Mouse (Mus musculus) lung, embryonic 14.5 days (tissue): Measurements from ENCODE around the gene Ndrg3. TPM values are rescaled to one million over a fixed set of nuclear protein-coding genes. Genes with fewer than 3 reads are reported as not detected.

Source experiments
- ATAC-seq: fragments of 200-750 bp; cut with Nextera tagmentation; 2 replicates; pipeline ENCODE4 v1.8.0; 2017; ENCODE audit warnings: mild to moderate bottlenecking, moderate TSS enrichment, moderate library complexity; ENCODE audit not compliant: insufficient read depth
- DNase-seq: peaks from one replicate; pipeline ENCODE4 v3.0.0-alpha.2; 2015
- H3K27ac ChIP-seq: fragments of 300-500 bp; sonication (generic); 2 replicates; pipeline ENCODE4 v1.5.1; 2014; ENCODE audit warnings: low read depth, mild to moderate bottlenecking, moderate library complexity
- H3K27me3 ChIP-seq: fragments of 300-500 bp; sonication (generic); 2 replicates; pipeline ENCODE4 v1.6.1; 2014; ENCODE audit warnings: low read length, control low read depth; ENCODE audit not compliant: insufficient read depth
- H3K36me3 ChIP-seq: fragments of 300-500 bp; sonication (generic); 2 replicates; pipeline ENCODE4 v1.6.1; 2014; ENCODE audit warnings: control low read depth; ENCODE audit not compliant: insufficient read depth
- H3K4me1 ChIP-seq: fragments of 300-500 bp; sonication (generic); 2 replicates; pipeline ENCODE4 v1.6.1; 2014; ENCODE audit warnings: antibody characterized with exemption, control low read depth; ENCODE audit not compliant: insufficient read depth
- H3K4me2 ChIP-seq: fragments of 300-500 bp; sonication (generic); 2 replicates; pipeline ENCODE4 v1.6.1; 2014; ENCODE audit warnings: mild to moderate bottlenecking
- H3K4me3 ChIP-seq: fragments of 300-500 bp; sonication (generic); 2 replicates; pipeline ENCODE4 v1.5.1; 2014; ENCODE audit warnings: low read depth, low read length
- H3K9ac ChIP-seq: fragments of 300-500 bp; sonication (generic); 2 replicates; pipeline ENCODE4 v1.6.1; 2014
- H3K9me3 ChIP-seq: fragments of 300-500 bp; sonication (generic); 2 replicates; pipeline ENCODE4 v1.6.1; 2016; ENCODE audit warnings: low read depth, low read length, control low read depth
- CTCF ChIP-seq: IDR thresholded peaks from 2 replicates; pipeline ENCODE4 v1.5.1; 2016; ENCODE audit warnings: antibody characterized with exemption, low read depth
- WGBS: fragments of 180-500 bp; shearing (Covaris S2); extraction: QIAGEN DNeasy Blood & Tissue Kit; methylation state at CpG from one replicate; pipeline ENCODE4 v1.1.7; 2014; 5-methylcytosine and 5-hydroxymethylcytosine counted together
- polyA plus RNA-seq: library from polyadenylated mRNA; unstranded; fragments of >200 nt; fragmentation: Nextera tagmentation; extraction: Ambion mirVana; gene quantifications from 2 replicates; pipeline ENCODE4 v1.2.1, GENCODE M21; 2014

The Ndrg3 gene
- polyA plus RNA-seq, 1 experiment from 2014 or later, result 43.7 TPM

- WGBS, result 56% methylated on average over 6 of the region's 6 CpGs
- no peak overlapping the region for H3K27ac ChIP-seq
- no peak overlapping the region for H3K4me2 ChIP-seq
- no peak overlapping the region for H3K4me3 ChIP-seq
- no peaks in the 10 kb centered on the region for H3K4me1 ChIP-seq
- peak; percentile 59 for TF ChIP-seq CTCF
- no peaks in the 10 kb centered on the region for H3K9me3 ChIP-seq
- no peak overlapping the region for H3K9ac ChIP-seq
- ATAC-seq (no peak), DNase-seq (peak; percentile 69)
- peaks cover 58% of the 10 kb centered on the region for H3K36me3 ChIP-seq
- no peaks in the 10 kb centered on the region for H3K27me3 ChIP-seq
Observed at GRCm38 (mm10) chr2:156996576-156996975, 4.7 kb upstream of the Ndrg3 start.

- Histone ChIP-seq H3K27ac (no peak overlapping the region), H3K4me1 (0 out of 2 replicates have a peak, but pooled peaks cover 6% of the 10 kb centered on the region), H3K27me3 (no peaks in the 10 kb centered on the region), H3K9ac (peak overlapping the region; percentile 79), H3K4me3 (peak overlapping the region; percentile 75), H3K4me2 (peak overlapping the region; percentile 67), H3K9me3 (no peaks in the 10 kb centered on the region), H3K36me3 (peaks cover 10% of the 10 kb centered on the region)
- DNase-seq, result peak; percentile 56
- 3% methylated on average over 16 of the region's 16 CpGs for WGBS
- ATAC-seq, result no peak
- TF ChIP-seq CTCF, result no peak
Observed at GRCm38 (mm10) chr2:156990727-156991431, 977 bp downstream of the Ndrg3 start.

- H3K4me2 ChIP-seq, result no peak overlapping the region
- no peak for TF ChIP-seq CTCF
- H3K4me1 ChIP-seq, result 0 out of 2 replicates have a peak, but pooled peaks cover 6% of the 10 kb centered on the region
- H3K4me3 ChIP-seq, result no peak overlapping the region
- ATAC-seq, result no peak
- H3K27ac ChIP-seq, result no peak overlapping the region
- H3K36me3 ChIP-seq, result no peaks in the 10 kb centered on the region
- no peak for DNase-seq
- no peaks in the 10 kb centered on the region for H3K27me3 ChIP-seq
- WGBS, result 47% methylated on average over 3 of the region's 3 CpGs
- H3K9me3 ChIP-seq, result no peaks in the 10 kb centered on the region
- no peak overlapping the region for H3K9ac ChIP-seq
Observed at GRCm38 (mm10) chr2:156987316-156987715, 4.5 kb downstream of the Ndrg3 start.

- WGBS, result 69% methylated on average over 2 of the region's 2 CpGs
- ATAC-seq (no peak), DNase-seq (no peak)
- Histone ChIP-seq H3K9me3 (no peaks in the 10 kb centered on the region), H3K27me3 (no peaks in the 10 kb centered on the region), H3K4me3 (no peak overlapping the region), H3K27ac (no peak overlapping the region), H3K36me3 (0 out of 2 replicates have a peak, but pooled peaks cover 4% of the 10 kb centered on the region), H3K4me1 (no peaks in the 10 kb centered on the region), H3K9ac (no peak overlapping the region), H3K4me2 (no peak overlapping the region)
- TF ChIP-seq CTCF, result no peak
Observed at GRCm38 (mm10) chr2:156982864-156983263, 9.0 kb downstream of the Ndrg3 start.

GRCm38 (mm10) chr2:156981291-156981690 is 10.6 kb downstream of the Ndrg3 start:
- no peak for TF ChIP-seq CTCF
- no peaks in the 10 kb centered on the region for H3K27me3 ChIP-seq
- 81% methylated on average over 4 of the region's 4 CpGs for WGBS
- no peak overlapping the region for H3K4me2 ChIP-seq
- ATAC-seq (no peak), DNase-seq (no peak)
- no peaks in the 10 kb centered on the region for H3K9me3 ChIP-seq
- no peak overlapping the region for H3K4me3 ChIP-seq
- H3K27ac ChIP-seq, result no peak overlapping the region
- no peaks in the 10 kb centered on the region for H3K4me1 ChIP-seq
- no peak overlapping the region for H3K9ac ChIP-seq
- H3K36me3 ChIP-seq, result 0 out of 2 replicates have a peak, but pooled peaks cover 6% of the 10 kb centered on the region

- Histone ChIP-seq H3K27ac (no peak overlapping the region), H3K9me3 (no peaks in the 10 kb centered on the region), H3K9ac (no peak overlapping the region), H3K4me3 (no peak overlapping the region), H3K36me3 (0 out of 2 replicates have a peak, but pooled peaks cover 6% of the 10 kb centered on the region), H3K4me1 (no peaks in the 10 kb centered on the region), H3K27me3 (no peaks in the 10 kb centered on the region), H3K4me2 (no peak overlapping the region)
- no peak for TF ChIP-seq CTCF
- 83% methylated on average over 2 of the region's 2 CpGs for WGBS
- ATAC-seq (no peak), DNase-seq (no peak)
Observed at GRCm38 (mm10) chr2:156980059-156980458, 11.8 kb downstream of the Ndrg3 start.

GRCm38 (mm10) chr2:156976711-156977110 is 15.1 kb downstream of the Ndrg3 start:
- DNase-seq, result no peak
- Histone ChIP-seq H3K9ac (no peak overlapping the region), H3K4me3 (no peak overlapping the region), H3K9me3 (no peaks in the 10 kb centered on the region), H3K27me3 (no peaks in the 10 kb centered on the region), H3K36me3 (0 out of 2 replicates have a peak, but pooled peaks cover 6% of the 10 kb centered on the region), H3K4me2 (no peak overlapping the region), H3K4me1 (no peaks in the 10 kb centered on the region), H3K27ac (no peak overlapping the region)
- ATAC-seq, result no peak
- TF ChIP-seq CTCF, result no peak
